Mouse (Mus musculus): ENCODE measurements around the gene Lrfn4.

DNA sequence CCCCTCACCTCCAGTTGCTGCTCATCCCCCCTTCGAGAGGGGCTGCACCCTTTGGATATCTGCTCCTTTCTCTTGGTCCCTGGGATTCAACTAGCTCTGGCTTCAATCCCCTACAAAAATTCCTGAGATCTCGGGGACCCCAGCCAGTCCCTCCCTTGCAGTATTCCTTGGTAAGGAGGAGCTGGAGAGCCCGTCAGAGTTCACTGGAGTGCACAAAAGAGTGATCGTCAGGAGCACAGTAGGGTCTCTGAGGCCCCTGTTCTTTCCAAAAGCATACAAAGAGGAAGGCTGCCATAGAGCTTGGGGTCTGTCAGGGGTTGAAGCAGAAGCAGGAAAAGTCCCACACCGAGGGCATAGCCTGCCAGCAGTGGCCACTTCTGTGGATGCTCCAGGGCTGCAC lies 7.3 kb upstream of the Lrfn4 start:
- TF ChIP-seq CTCF (conservative IDR thresholded peaks at IDR 0.05; ENCODE audit: insufficient read depth, insufficient read length, low read depth, low read length) (no peak), POLR2A (IDR thresholded peaks at IDR 0.05; ENCODE audit: low read depth, low read length) (no peak)

All from kidney, adult 2 months (tissue).